Mouse (Mus musculus) cerebellum, adult 2 months (tissue): ENCODE measurements around the gene Nfs1.

Experiments
- CTCF ChIP-seq: fragments of 200-500 bp; IDR thresholded peaks from 2 replicates; pipeline ENCODE4 v1.5.1; 2011; ENCODE audit warnings: low read depth, mild to moderate bottlenecking, control low read depth, low read length, moderate library complexity, borderline replicate concordance; ENCODE audit not compliant: insufficient read depth
- POLR2A ChIP-seq: fragments of 200-500 bp; IDR thresholded peaks from 2 replicates; pipeline ENCODE4 v1.6.1; 2011; ENCODE audit warnings: low read length, control low read depth, borderline replicate concordance; ENCODE audit not compliant: insufficient read depth

DNA sequence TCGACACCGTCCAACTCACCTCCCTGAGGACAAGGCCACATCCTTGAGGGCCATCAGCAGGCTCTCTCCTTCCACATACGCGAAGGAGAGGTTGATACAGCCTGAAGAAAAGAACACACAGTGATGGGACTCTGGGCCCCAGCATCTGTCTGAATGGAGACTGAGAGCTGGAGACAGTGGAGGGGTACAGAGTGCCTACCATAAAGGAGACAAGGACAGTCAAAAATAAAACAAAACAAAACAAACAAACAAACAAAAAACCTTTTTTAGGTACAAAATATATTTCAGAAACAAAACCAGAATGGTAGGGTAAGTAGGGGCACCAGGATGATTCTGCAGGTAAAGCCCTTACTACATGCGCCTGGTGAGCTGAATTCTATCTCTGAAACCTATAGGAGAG is 17.0 kb downstream of the Nfs1 start, which contains the start of gene Gm28036:
- TF ChIP-seq CTCF, result no peak
- TF ChIP-seq POLR2A, result no peak
